ENCODE assay signal across 11 mouse cellular contexts in genomic region chr2:117455021-117455739, GRCm38 (mm10).
DNase-seq lines count a peak whose midpoint lies in the region; ATAC-seq and TF ChIP-seq lines count a peak whose summit lies in the region.
"Had no signal": no experiment of that assay in that cellular context is flagged by ENCODE, and none has a peak within 500 bp of the region (broad histone marks: within the 10 kb centered on the region; RNA-seq: fewer than 3 reads in every experiment).

No protein-coding gene starts in this region.

- no peaks in the 10 kb centered on the region for H3K79me2 ChIP-seq in C2C12 (ENCODE audit: control insufficient read depth, insufficient read depth)

- H3K9me3 ChIP-seq in intestine, postnatal 0 days (ENCODE audit: control insufficient read depth), result no peaks in the 10 kb centered on the region
- no peaks in the 10 kb centered on the region for H3K9me3 ChIP-seq in intestine, embryonic 16.5 days (ENCODE audit: control insufficient read depth, low read length)
- H3K9me3 ChIP-seq in hindbrain, postnatal 0 days (ENCODE audit: low read length), result no peaks in the 10 kb centered on the region
- H3K9me3 ChIP-seq: embryonic facial prominence, embryonic 12.5 days had no signal

- TF ChIP-seq CTCF in intestine, postnatal 0 days (IDR thresholded peaks at IDR 0.05; ENCODE audit: low read depth), result peak; percentile 67
- peak; percentile 8 for TF ChIP-seq CTCF in C2C12 (IDR thresholded peaks at IDR 0.05; ENCODE audit: control insufficient read depth, insufficient read depth, insufficient read length)
- TF ChIP-seq CTCF in hindbrain, postnatal 0 days (IDR thresholded peaks at IDR 0.05; ENCODE audit: low read depth), result peak; percentile 76
- TF ChIP-seq CTCF in cerebellum, adult 2 months (IDR thresholded peaks at IDR 0.05; ENCODE audit: borderline replicate concordance, insufficient read depth, low read depth, low read length), result no peak

- no peak overlapping the region for H3K9ac ChIP-seq in intestine, postnatal 0 days (ENCODE audit: low read depth, low read length)
- no peak overlapping the region for H3K9ac ChIP-seq in intestine, embryonic 16.5 days (ENCODE audit: low read depth, low read length)
- H3K9ac ChIP-seq in hindbrain, postnatal 0 days (replicated peaks; ENCODE audit: low read length), result no peak overlapping the region
- H3K9ac ChIP-seq: embryonic facial prominence, embryonic 12.5 days had no signal

- no peaks in the 10 kb centered on the region for H3K36me3 ChIP-seq in intestine, postnatal 0 days (ENCODE audit: control insufficient read depth, insufficient read depth)
- no peaks in the 10 kb centered on the region for H3K36me3 ChIP-seq in intestine, embryonic 16.5 days (ENCODE audit: control insufficient read depth, insufficient read depth, low read length)
- no peaks in the 10 kb centered on the region for H3K36me3 ChIP-seq in C2C12 (ENCODE audit: control insufficient read depth, insufficient read depth)
- no peaks in the 10 kb centered on the region for H3K36me3 ChIP-seq in hindbrain, postnatal 0 days (ENCODE audit: insufficient read depth, low read length)
- H3K36me3 ChIP-seq: embryonic facial prominence, embryonic 12.5 days had no signal

- no peaks in the 10 kb centered on the region for H3K79me3 ChIP-seq in C2C12 (ENCODE audit: low read depth)

- no peaks in the 10 kb centered on the region for H3K27me3 ChIP-seq in intestine, postnatal 0 days (replicated peaks; ENCODE audit: control insufficient read depth, insufficient read depth, low read length)
- H3K27me3 ChIP-seq in intestine, embryonic 16.5 days (replicated peaks; ENCODE audit: control insufficient read depth, insufficient read depth, low read length), result no peaks in the 10 kb centered on the region
- no peaks in the 10 kb centered on the region for H3K27me3 ChIP-seq in C2C12 (ENCODE audit: control insufficient read depth, insufficient read depth, insufficient read length)
- no peaks in the 10 kb centered on the region for H3K27me3 ChIP-seq in hindbrain, postnatal 0 days (ENCODE audit: insufficient read depth, low read length)
- H3K27me3 ChIP-seq in cerebellum, adult 2 months (ENCODE audit: control insufficient read depth, insufficient read depth, low read length), result no peaks in the 10 kb centered on the region
- H3K27me3 ChIP-seq: embryonic facial prominence, embryonic 12.5 days had no signal

- no peak overlapping the region for H3K27ac ChIP-seq in intestine, postnatal 0 days (ENCODE audit: low read depth, low read length)
- H3K27ac ChIP-seq in intestine, embryonic 16.5 days (ENCODE audit: low read length), result no peak overlapping the region
- peak overlapping the region; percentile 20; the same call in 1 of the 2 replicates for H3K27ac ChIP-seq in hindbrain, postnatal 0 days
- H3K27ac ChIP-seq in cerebellum, adult 2 months (ENCODE audit: insufficient read depth, low read length), result no peak overlapping the region
- H3K27ac ChIP-seq: embryonic facial prominence, embryonic 12.5 days had no signal

- TF ChIP-seq POLR2A in cerebellum, adult 2 months (IDR thresholded peaks at IDR 0.05; ENCODE audit: borderline replicate concordance, insufficient read depth, low read length), result no peak

- no peak overlapping the region for H3K4me3 ChIP-seq in intestine, postnatal 0 days (ENCODE audit: low read depth, low read length)
- no peak overlapping the region for H3K4me3 ChIP-seq in intestine, embryonic 16.5 days (ENCODE audit: low read length)
- no peak overlapping the region for H3K4me3 ChIP-seq in C2C12 (ENCODE audit: insufficient read depth, poor library complexity, severe bottlenecking)
- no peak overlapping the region for H3K4me3 ChIP-seq in hindbrain, postnatal 0 days (ENCODE audit: low read length)
- no peak overlapping the region for H3K4me3 ChIP-seq in cerebellum, adult 2 months (replicated peaks; ENCODE audit: insufficient read depth, low read depth, low read length)
- H3K4me3 ChIP-seq: embryonic facial prominence, embryonic 12.5 days had no signal

- no peak for ATAC-seq in intestine, postnatal 0 days
- no peak for ATAC-seq in intestine, embryonic 16.5 days
- peak; percentile 57; the same call in 1 of the 2 replicates for ATAC-seq in hindbrain, postnatal 0 days

- H3K4me1 ChIP-seq in intestine, postnatal 0 days (replicated peaks; ENCODE audit: control insufficient read depth, insufficient read depth, low read length), result no peaks in the 10 kb centered on the region
- no peaks in the 10 kb centered on the region for H3K4me1 ChIP-seq in intestine, embryonic 16.5 days (ENCODE audit: control insufficient read depth, insufficient read depth, low read length)
- peaks cover 6% of the 10 kb centered on the region; the same call in 1 of the 2 replicates for H3K4me1 ChIP-seq in hindbrain, postnatal 0 days (ENCODE audit: insufficient read depth, low read length)
- H3K4me1 ChIP-seq in cerebellum, adult 2 months (ENCODE audit: control insufficient read depth, insufficient read depth, low read length), result no peaks in the 10 kb centered on the region
- H3K4me1 ChIP-seq: embryonic facial prominence, embryonic 12.5 days had no signal

- H3K4me2 ChIP-seq in intestine, postnatal 0 days (replicated peaks; ENCODE audit: low read depth), result no peak overlapping the region
- no peak overlapping the region for H3K4me2 ChIP-seq in intestine, embryonic 16.5 days (ENCODE audit: low read depth, low read length)
- H3K4me2 ChIP-seq in hindbrain, postnatal 0 days (ENCODE audit: low read depth, low read length), result no peak overlapping the region
- H3K4me2 ChIP-seq: embryonic facial prominence, embryonic 12.5 days had no signal

- H3ac ChIP-seq in C2C12 (ENCODE audit: control insufficient read depth, insufficient read length, low read depth), result no peak overlapping the region

- WGBS in intestine, postnatal 0 days, result 67% methylated on average over 4 of the region's 4 CpGs
- WGBS in intestine, embryonic 16.5 days, result 74% methylated on average over 4 of the region's 4 CpGs
- 61% methylated on average over 4 of the region's 4 CpGs for WGBS in hindbrain, postnatal 0 days
- 72% methylated on average over 4 of the region's 4 CpGs for WGBS in cerebellum, adult 2 months

- DNase-seq in cerebellum, postnatal 10 days, result peak; percentile 49 to 54
- DNase-seq in cerebellum, adult 11-12 months, result no peak
- DNase-seq in hindbrain, postnatal 0 days (ENCODE audit: low spot score), result peak; percentile 78
- DNase-seq in ovary, postnatal 10 days (ENCODE audit: low spot score), result no peak
- DNase-seq in cerebellum, adult 2 months, result no peak
- DNase-seq: gastrocnemius, postnatal 10 days; liver had no signal

TF ChIP-seq in C2C12, 6 proteins besides CTCF, POLR2A, EP300 and RAD21:
- TF ChIP-seq MYOG (IDR thresholded peaks at IDR 0.05; ENCODE audit: control insufficient read depth, extremely low read depth, insufficient read length) (no peak), USF1 (IDR thresholded peaks at IDR 0.05; ENCODE audit: low read depth) (no peak), MAX (IDR thresholded peaks at IDR 0.05) (no peak), MYOD1 (IDR thresholded peaks at IDR 0.05; ENCODE audit: control insufficient read depth, insufficient read length, low read depth) (no peak), FOSL1 (IDR thresholded peaks at IDR 0.05; ENCODE audit: insufficient read depth, low read length, poor library complexity, severe bottlenecking) (no peak), CEBPB (IDR thresholded peaks at IDR 0.05; ENCODE audit: low read depth) (no peak)
TF ChIP-seq in C2C12: peak in this region for 0.

Comparison
In these comparisons a context has a peak if more than half of its experiments do, and no peak if none do; other contexts are left out.
1. DNase-seq: peak in cerebellum, postnatal 10 days (2 of 2) and hindbrain, postnatal 0 days (single experiment); none in cerebellum, adult 11-12 months (single experiment), ovary, postnatal 10 days (single experiment) and cerebellum, adult 2 months (0 of 2).